Mouse (Mus musculus) cerebellum, adult 2 months (tissue): ENCODE measurements at regions not wholly inside any gene's neighbourhood (a gene's known extent, or its start where the extent isn't known, plus 50 kb on each side); places are given as distances from the start of the nearest gene placed in this dataset.

Experiments
- CTCF ChIP-seq: fragments of 200-500 bp; IDR thresholded peaks from 2 replicates; pipeline ENCODE4 v1.5.1; 2011; ENCODE audit warnings: low read depth, mild to moderate bottlenecking, control low read depth, low read length, moderate library complexity, borderline replicate concordance; ENCODE audit not compliant: insufficient read depth
- POLR2A ChIP-seq: fragments of 200-500 bp; IDR thresholded peaks from 2 replicates; pipeline ENCODE4 v1.6.1; 2011; ENCODE audit warnings: low read length, control low read depth, borderline replicate concordance; ENCODE audit not compliant: insufficient read depth

DNA sequence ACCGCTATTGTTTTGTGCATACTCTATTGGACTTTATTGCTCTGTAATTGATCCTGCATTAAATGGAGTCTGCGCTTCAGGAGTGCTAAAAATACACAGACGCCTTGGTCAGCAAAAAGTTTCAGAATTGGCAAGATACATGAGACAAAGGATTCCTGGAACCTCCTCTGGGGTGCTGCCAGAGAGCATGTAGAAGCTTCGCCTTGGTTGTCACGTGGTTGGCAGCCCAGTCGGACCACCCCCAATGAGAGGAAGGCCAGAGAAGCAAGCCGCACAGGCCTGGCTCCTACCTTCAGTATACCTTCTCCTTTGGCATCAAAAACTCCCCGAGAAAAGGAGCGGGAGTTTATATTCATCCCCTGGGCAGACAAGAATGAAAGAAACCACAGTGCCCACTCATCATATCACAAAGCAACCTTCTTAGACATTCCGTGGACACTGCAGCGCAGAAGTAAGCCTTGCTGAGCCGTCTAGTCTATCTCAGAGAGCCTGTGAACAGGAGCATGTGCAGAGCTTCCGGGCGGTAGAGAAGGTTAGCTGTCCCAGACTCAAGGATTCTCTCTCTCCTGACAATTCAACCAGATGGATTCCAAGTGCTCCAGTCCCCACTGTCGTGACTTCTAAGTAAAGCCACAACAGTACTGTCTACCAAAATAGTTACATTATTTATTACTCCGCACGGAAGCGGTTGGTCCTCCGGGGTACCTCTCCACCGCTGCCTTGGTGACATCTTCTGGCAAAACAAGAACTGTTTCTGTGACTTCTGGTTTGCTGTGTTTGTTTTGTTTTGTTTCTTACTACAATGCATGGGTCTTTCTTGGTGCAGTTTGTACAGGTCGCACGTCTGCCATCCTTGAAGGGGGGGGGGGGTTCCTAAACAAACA, 85.6 kb upstream of the Myo10 start:
- no peak for TF ChIP-seq CTCF
- no peak for TF ChIP-seq POLR2A
